Mouse (Mus musculus): ENCODE data around the gene Bricd5.

GRCm38 (mm10) chr17:24480201-24480826 lies 6.6 kb downstream of the Bricd5 start:
- TF ChIP-seq CTCF (IDR thresholded peaks at IDR 0.05; ENCODE audit: low read depth) = peak; percentile 41
- no peak for TF ChIP-seq EP300 (IDR thresholded peaks at IDR 0.05; ENCODE audit: low read depth)
